Mouse (Mus musculus) naive thymus-derived CD4-positive, alpha-beta T cell, adult 2 months (primary cell): ENCODE measurements around the gene Frg2f1.
"Not testable (repeated sequence)": the region's sequence is repeated elsewhere in the genome, so short reads cannot be mapped to it uniquely, and the experiment has no call there.

ENCODE experiments used
- DNase-seq: peaks from one replicate; pipeline ENCODE4 v3.0.0-alpha.2; 2011; ENCODE audit warnings: low read depth

Gene Frg2f1

GRCm38 (mm10) chr4:119539031-119539824 lies at the start of gene Frg2f1:
Frg2f1 (minus strand) TSS chr4:119539529.
- DNase-seq, result peak; percentile 96

GRCm38 (mm10) chr4:119588037-119588436 lies 48.7 kb upstream of the Frg2f1 start:
- DNase-seq, result no peak

GRCm38 (mm10) chr4:119575459-119575858 lies 36.1 kb upstream of the Frg2f1 start:
- no peak for DNase-seq

GRCm38 (mm10) chr4:119574504-119574903 lies 35.2 kb upstream of the Frg2f1 start:
- DNase-seq, result no peak

- no peak for DNase-seq
Measured at GRCm38 (mm10) chr4:119572682-119573081, 33.4 kb upstream of the Frg2f1 start.

GRCm38 (mm10) chr4:119566322-119566835 lies 27.1 kb upstream of the Frg2f1 start:
- no peak for DNase-seq

- DNase-seq, result no peak
Measured at GRCm38 (mm10) chr4:119563136-119563535, 23.8 kb upstream of the Frg2f1 start.

GRCm38 (mm10) chr4:119555466-119555865 lies 16.1 kb upstream of the Frg2f1 start:
- DNase-seq, result no peak

- DNase-seq, result no peak
Measured at GRCm38 (mm10) chr4:119550864-119551263, 11.5 kb upstream of the Frg2f1 start.

GRCm38 (mm10) chr4:119540533-119540890 lies 1.2 kb upstream of the Frg2f1 start:
- no peak for DNase-seq

- peak; percentile 75 for DNase-seq
Measured at GRCm38 (mm10) chr4:119539836-119540532, 655 bp upstream of the Frg2f1 start.

GRCm38 (mm10) chr4:119537436-119537835 lies 1.9 kb downstream of the Frg2f1 start:
- DNase-seq, result no peak

- DNase-seq, result not testable (repeated sequence)
Measured at GRCm38 (mm10) chr4:119536615-119537014, 2.7 kb downstream of the Frg2f1 start, which contains the start of gene Foxj3. Foxj3 (plus strand) TSS chr4:119537004.

GRCm38 (mm10) chr4:119535103-119535502 lies 4.2 kb downstream of the Frg2f1 start:
- DNase-seq, result no peak

- DNase-seq, result peak; percentile 58
Measured at GRCm38 (mm10) chr4:119531813-119532212, 7.5 kb downstream of the Frg2f1 start.

- DNase-seq, result no peak
Measured at GRCm38 (mm10) chr4:119526329-119526845, 12.9 kb downstream of the Frg2f1 start.

GRCm38 (mm10) chr4:119524466-119524865 lies 14.9 kb downstream of the Frg2f1 start:
- no peak for DNase-seq

- DNase-seq, result no peak
Measured at GRCm38 (mm10) chr4:119524010-119524409, 15.3 kb downstream of the Frg2f1 start.

GRCm38 (mm10) chr4:119523575-119523974 lies 15.8 kb downstream of the Frg2f1 start:
- DNase-seq, result no peak

GRCm38 (mm10) chr4:119512731-119513141 lies 26.6 kb downstream of the Frg2f1 start:
- no peak for DNase-seq

GRCm38 (mm10) chr4:119511591-119511990 lies 27.7 kb downstream of the Frg2f1 start:
- no peak for DNase-seq

GRCm38 (mm10) chr4:119498319-119498848 lies 40.9 kb downstream of the Frg2f1 start:
- no peak for DNase-seq

GRCm38 (mm10) chr4:119492933-119493327 lies 46.4 kb downstream of the Frg2f1 start:
- no peak for DNase-seq
